Mouse (Mus musculus) right cerebral cortex, postnatal 25 days (tissue): Measurements from ENCODE around the gene Doc2b.
A peak's percentile ranks its signal among the peaks of the same experiment; 100 is the strongest.

Experiments
- DNase-seq: peaks from one replicate; pipeline ENCODE4 v3.0.0; 2022

Doc2b gene

DNA sequence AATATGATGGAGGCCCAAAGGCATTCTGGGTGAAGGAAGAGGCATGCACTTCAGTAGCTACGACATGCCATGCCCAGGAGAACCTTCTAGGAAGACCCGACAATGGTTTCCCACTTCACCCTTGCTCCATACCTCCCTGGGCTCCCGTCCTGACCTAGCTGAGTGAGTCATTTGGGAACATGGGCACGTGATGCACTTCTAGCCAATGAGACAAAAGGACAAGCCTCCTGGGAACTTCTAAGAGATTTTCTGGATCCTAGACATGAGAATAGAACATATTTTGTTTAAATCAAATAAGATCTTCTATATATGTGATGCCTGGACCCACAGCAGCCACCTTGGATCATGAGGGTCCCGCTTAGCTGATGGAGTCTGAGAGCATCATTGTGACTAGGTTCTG lies 3.3 kb downstream of the Doc2b start:
- no peak for DNase-seq

DNA sequence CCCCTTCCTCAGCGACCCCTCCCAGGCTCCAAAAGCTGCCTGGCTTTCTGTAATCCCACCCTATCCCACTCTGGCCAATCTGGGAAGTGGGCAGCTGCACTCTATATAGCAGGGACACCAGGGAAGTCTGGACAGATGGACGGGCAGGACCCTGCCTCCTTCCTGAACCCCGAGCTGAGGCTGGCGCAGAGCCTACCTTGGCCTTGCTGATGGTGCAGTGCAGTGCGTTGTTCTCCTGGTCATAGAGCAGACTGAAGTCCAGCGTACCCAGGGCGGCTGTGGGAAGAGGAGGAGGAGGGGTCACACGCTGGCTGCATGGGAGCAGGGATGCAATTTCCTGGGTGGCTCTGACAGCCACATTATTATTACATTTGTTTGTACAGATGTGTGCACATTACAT lies 10.0 kb downstream of the Doc2b start:
- no peak for DNase-seq

DNA sequence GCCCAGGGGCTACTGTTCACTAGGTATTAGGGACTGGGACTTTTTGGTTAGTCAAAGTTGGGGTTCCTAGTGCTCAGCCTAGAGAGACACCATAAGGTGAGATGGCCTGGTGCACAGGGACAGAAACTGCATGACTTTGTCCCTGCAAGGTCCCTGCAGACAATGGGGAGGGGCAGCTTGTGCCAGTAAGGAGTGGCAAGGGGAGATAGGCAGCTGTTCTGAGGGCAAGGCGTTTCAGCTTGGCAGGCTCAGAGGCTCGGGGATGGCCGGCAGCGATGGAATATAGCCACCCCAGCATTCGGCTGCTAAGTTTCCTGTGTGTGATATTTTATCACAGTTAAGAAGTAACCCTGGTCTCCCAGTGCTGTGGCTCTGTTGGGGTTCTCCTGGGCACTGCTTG lies 12.1 kb downstream of the Doc2b start:
- DNase-seq = no peak

DNA sequence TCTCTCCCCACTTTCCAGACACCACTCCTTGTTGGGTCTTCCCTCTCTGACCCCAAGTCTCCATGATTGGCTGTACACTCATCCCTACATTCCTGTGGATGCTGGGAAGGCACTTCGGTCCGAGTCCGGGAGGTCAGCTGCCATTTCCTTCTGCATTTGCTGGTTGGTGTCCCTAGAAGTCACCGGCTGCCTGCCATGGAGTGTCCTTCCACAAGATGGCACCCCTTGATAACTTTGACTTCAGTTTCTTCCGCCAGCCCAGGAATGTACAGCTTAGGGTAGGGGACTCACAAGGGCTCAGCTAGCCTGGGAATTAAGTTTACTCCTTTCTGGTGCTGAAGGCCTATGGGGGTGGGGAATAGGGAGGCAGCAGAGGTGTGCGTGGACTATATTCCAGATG lies 13.9 kb downstream of the Doc2b start:
- DNase-seq = peak; percentile 66

DNA sequence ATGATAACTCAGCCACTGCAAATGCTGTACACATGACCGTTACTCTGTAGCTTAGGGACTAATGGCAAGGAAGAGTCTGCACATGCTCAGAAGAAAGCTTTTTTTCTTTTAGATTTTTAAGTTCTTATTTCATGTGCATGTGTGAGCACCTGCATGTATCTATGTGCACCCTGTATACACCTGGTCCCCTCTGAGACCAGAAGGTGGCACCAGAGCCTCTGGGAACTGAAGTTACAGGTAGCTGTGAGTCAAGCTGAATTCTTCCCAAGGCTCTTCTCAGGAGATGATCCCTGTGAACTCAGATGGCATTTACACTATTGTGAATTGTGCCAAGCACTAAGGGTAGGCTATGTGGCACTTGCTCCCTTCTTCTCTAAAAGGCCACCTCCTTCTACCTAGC lies 19.9 kb downstream of the Doc2b start:
- DNase-seq = no peak

DNA sequence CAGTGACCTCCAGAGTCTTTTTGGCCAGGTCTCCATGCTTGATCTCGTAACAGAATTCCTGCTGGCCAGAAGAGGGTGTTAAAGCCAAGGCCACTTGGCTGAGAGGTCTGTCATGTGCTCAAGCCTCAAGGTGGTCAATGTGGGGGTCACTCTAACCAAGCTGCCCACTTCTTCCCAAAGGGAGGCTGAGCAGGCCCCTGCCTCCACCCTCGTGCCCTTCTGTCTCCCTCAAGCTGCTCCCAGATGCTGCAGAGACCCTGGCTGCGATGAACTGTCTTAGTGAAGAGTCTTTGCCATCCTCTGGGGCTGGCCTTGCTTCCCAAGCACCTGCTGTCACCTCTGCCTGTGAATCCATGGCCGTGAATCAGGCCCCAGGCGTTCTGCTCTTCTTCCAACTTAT lies 23.3 kb downstream of the Doc2b start:
- no peak for DNase-seq

DNA sequence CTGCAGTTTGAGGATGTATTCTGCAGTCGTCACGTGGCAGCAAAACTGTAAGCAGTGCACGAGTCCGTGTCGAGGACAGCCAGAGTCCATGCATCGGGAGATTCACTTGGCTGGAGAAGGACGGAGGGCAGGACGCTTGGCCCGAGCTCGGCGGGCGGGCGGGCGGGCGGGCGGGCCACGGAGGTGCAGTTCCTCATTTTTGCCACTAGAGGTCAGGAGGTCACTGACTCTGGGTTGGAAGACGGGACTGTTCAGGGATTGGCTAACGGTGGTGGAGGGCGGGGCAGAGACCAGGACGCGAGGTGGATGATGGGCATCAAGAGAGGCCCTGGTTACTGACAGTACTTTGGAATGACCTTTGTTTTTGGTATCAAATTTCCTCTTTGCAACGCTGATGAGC lies 26.6 kb downstream of the Doc2b start:
- peak; percentile 68 for DNase-seq

DNA sequence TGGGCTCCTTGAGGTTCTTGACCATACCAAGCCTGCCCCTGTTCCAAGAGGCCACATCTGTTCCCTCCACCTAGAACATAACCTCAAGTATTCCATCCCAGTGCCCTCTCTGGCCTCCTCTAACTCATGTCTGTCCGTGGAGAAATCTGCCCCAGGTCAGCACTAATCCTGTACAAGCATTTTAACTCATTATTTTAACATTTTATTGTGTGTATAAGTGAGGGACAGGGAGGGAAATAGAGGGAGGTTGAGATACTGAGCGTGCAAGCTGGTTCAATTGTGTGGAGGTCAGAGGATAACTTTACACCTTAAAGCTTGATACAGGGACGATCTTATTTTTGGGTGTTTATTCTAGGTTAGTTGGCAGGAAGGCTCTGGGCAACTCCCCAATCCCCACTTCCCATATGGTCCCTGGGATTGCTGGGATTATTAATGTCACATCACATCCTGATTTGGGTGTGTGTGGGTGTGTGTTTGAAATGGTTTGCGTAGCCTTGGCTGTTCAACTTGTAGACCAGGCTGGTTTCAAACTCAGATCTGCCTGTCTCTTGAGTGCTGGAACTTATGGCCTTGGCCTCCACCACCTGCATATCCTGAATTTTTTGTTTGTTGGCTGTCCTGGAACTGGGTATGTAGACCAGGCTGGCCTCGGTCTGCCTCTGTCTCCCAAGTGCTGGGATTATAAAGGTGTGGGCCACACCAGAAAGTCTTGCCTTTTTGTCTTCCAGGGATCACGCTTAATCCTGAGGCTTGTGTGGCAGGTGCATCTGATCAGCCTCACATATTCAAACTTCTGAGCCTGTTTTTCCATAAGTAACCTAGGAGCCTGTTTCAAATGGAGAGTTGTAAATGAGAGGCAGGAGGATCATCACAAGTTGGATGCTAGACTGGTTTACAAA lies 27.5 kb downstream of the Doc2b start:
- DNase-seq = no peak

DNA sequence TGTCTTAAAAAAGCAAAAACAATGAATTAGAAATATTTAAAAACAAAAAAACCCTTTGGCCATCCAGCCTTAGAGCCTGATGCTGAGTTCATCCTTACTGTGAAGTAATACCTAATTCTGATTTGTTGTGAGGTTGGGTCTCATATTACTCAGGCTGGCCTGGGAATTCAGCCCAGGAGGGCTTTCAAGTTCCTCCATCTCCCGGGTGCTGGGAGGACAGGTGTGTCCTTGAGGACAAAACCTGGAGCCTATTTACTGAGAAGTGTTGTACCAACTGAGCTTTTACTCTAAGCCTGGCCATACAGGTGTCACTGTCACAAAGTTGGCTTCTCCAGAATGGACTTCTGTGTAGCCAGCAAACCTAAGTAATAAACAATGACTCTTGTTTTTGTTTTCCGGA lies 28.8 kb downstream of the Doc2b start:
- DNase-seq = no peak

DNA sequence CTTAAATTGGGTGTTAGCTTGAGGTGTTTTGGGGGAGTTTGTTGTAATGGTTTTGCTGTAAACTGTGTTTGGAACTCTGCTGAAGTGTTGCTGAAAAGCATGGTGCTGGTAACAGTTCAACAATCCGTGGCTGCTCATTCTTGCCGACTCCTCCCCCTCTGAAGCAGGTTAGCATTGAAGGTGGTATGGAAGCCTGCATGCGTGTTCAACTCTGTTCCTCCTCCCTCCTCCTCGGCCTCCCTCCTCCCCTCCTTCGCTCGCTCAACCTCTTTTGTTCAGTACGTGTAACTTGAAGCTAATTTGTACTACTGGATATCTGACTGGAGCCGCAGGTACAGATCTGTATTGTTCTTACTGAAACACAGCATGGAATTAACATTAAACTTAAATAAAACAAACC lies 30.7 kb downstream of the Doc2b start:
- no peak for DNase-seq

DNA sequence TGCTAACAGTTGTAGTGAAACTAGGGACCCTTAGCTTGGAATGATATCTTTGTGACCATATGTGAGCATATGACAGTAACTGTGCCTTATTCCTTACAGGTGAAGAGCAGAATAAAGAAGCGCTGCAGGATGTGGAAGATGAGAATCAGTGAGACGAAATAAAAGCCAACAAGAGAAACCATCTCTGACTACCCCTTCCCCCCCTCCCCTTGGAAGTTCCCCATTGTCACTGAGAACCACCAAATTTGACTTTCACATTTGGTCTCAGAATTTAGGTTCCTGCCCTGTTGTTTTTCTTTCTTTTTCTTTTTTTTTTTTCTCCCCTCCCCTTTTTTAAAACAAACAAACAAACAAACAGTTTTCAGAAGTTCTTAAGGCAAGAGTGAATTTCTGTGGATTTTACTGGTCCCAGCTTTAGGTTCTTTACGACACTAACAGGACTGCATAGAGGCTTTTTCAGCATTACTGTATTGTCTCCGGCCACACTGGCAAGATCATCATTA lies 31.3 kb downstream of the Doc2b start:
- no peak for DNase-seq

DNA sequence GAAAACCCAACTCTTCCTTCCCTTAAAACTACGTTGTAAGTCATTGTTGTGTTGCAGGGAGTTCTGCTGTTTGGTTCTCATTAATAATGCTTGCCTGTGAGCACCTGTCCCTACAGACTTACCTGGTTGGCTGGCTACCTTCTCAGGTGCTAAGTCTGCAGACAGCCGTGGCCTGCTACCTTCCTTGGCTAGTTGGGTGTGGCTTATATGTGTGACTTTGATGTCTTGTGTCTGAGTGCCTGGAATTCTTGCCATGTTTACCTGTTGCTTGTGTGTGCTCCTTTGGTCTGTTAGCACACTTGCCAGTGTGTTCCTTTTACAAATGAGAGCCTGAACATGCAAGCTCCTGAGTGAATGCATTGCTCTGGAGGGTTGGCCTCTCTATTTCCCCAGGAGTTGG lies 33.1 kb downstream of the Doc2b start:
- no peak for DNase-seq

DNA sequence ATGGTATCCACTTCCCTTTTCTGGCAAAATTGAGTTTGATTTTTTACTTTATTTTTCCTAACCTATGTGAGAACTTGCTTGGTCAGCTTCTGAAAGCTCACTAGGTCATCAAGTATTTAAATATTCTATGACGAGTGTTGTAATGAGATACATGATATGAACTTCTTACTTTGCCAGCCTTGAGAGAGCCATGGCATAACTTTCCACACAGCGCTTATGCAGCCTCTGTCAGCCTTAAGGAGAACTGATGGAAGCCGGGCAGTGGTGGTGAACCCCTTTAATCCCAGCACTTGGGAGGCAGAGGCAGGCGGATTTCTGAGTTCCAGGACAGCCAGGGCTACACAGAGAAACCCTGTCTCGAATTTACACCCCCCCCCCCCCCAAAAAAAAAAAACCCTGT lies 35.1 kb downstream of the Doc2b start:
- no peak for DNase-seq

DNA sequence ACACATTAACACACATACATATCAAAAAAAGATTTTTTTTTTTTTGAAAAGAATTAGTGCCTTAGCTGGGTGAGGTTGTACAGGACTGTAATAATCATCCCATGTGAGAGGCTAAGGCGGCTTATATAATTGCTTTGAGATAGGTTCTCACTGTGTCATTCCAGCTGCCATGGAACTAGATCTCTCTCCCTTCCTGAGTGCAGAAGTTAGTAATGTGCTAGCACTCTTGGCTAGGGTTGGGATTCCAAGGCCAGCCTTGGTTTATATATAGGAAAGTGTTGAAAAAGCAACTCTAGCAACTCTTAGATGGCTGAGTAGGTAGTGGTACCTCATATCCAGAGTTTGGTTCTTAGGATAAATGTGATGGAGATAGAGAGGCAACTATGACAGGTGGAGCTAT lies 37.3 kb downstream of the Doc2b start:
- no peak for DNase-seq

DNA sequence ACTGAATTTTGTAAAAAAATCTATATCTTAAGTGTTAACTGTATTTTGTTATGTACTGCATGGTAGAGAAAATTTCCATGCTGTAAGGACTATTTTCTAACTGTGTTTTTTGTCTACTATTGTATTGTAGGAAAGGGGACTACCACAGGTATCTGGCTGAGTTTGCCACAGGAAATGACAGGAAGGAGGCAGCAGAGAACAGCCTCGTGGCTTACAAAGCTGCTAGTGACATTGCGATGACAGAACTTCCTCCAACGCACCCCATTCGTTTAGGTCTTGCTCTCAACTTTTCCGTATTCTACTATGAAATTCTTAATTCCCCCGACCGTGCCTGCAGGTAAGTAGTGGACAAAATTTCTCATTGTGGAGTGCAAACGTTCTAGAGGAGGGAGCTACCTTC lies 39.2 kb downstream of the Doc2b start:
- no peak for DNase-seq

DNA sequence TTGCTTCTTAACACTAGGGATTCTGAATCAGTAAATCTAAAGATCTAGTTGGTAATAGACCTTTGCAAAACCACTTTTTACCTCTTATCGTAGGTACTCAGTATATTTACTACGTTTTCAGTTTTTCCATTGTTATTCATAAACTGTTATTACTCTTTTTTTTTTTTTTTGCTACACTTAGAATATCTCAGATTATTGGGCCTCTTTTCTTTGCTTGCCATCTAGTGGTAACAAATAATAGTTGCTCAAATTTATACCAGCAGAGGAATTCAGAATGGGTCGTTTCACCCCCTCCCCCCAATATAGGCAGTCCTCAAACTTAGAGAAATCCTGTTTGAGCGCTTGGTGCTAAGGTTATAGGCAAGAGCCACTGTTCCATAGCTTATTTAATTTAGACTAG lies 44.8 kb downstream of the Doc2b start:
- no peak for DNase-seq

DNA sequence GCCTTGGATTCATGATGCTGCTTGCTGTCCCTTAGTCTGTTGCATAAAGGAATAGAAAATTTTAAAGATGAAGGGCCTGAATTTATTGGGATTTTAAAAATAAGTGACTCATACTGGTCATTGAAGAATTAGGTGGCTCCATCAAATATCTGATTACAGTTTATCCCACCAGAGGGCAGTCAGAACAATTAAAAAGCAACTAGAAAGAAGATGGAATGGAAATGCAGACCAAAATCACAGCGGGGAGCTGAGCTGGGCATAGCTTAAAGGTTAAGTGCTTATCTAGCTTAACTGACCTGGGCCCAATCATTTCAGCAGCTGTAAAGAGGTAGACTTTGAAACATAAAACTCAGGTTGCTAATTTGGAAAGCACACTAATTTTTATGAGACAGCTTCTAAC lies 45.3 kb downstream of the Doc2b start:
- DNase-seq = no peak

DNA sequence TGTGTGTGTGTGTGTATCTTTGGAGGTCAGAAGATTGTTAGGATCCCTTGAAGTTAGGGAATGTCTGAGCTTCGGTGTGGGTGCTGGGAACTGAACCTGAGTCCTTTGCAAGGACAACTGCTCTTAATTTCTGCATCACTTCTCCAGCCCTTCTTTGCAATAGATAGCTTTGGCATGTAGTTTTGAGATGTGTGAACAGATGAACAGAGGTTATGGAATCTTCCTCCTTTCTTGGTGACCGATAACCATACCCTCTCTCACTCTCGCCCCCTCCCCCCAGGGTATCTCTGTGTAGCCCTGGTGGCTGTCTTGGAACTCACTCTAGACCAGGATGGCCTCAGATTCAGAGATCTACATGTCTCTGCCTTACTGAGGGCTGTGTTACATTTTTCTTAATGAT lies 51.1 kb downstream of the Doc2b start:
- no peak for DNase-seq

DNA sequence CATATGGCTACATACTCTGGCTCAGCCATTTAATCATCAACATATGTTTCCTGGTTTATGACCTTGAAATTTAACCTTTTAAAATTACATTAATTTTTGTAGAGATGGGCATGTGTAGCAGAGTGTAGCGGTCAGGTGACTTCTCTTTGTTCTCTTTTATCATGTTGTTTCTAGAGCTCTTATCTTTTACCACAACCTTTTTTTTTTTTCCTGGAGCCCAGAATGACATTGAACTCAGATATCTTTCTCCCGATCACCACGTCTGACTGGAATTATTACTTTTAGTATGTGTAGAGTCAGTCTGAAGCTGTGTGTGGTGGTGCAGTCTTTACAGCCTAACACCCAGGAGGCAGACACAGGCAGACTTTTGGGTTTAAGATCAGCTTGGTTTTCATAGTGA lies 54.2 kb downstream of the Doc2b start:
- no peak for DNase-seq

DNA sequence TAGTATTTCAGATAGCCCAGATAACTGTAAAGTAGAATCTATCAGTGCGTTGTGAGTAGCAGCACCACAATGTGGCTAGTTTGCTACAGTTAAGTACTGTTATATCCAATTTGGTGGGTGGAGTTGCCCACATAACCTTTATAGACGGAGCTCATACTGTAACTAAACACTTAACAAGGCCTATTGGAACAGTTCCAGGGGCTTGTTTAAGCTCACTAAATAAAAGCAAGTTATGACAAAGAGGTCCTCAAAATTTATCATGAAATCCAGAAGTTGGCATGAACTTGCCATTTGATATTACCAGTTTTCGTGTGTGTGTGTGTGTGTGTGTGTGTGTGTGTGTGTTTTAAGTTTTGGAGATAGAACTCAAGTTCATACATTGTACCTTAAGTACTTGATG lies 55.6 kb downstream of the Doc2b start:
- no peak for DNase-seq

DNA sequence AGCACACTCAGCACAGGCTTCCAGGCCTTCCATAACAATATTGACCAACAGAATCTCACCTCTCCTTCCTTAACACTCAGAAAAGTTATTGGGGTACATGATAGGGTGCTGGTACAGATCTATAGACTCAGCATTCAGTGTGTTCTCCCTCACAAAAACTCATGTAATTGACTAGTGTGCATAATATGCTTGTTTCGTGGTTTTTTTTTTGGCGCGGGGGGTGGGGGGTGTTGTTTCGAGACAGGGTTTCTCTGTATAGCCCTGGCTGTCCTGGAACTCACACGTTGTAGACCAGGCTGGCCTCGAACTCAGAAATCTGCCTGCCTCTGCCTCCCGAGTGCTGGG lies 57.4 kb downstream of the Doc2b start:
- DNase-seq = no peak

DNA sequence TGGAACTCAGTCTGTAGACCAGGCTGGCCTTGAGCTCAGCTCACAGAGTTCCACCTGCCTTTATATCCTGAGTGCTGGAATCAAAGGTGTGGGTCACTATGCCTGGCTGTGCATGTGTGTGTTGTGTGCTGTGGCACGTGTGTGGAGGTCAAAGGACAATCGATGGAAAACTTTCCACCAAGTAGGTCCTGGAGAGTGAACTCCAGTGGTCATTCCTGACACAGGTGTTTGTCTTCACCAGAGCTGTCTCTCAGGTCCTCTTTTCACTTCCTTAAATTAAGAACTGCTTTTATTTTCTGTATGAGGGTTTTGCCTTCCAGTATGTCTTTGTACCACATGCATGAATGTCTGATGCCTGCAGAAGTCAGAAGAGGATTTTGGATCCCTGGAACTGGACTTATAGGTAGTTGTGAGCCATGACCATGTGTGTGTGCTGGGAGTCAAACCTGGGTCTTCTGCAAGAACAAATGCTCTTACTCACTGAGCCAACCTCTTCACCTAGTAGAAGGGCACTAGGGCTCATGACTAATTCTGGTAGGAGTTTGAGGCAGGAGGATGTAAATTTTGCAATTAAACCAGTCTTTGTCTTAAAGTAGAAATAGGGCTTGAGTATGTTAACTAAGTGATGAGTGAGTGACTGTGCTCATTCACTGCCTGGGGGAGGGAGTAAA lies 57.9 kb downstream of the Doc2b start:
- no peak for DNase-seq

DNA sequence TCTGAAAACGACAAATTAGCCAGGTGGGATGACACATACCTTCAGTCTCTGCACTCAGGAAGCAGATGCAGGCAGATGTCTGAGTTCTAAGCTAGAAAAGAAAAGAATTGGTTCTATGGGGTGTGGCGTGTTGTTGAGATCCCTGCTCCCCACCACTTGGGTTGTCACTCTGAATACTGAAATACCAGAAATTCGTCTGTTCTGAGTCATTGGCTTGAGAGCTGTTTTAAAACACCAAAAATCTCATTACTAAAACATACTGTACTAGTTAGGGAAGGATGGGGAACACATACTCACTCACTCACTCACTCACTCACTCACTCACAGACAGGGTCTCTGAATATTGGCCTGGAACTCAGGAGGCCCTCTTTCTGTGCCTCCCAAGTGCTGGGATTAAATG lies 58.9 kb downstream of the Doc2b start:
- no peak for DNase-seq

DNA sequence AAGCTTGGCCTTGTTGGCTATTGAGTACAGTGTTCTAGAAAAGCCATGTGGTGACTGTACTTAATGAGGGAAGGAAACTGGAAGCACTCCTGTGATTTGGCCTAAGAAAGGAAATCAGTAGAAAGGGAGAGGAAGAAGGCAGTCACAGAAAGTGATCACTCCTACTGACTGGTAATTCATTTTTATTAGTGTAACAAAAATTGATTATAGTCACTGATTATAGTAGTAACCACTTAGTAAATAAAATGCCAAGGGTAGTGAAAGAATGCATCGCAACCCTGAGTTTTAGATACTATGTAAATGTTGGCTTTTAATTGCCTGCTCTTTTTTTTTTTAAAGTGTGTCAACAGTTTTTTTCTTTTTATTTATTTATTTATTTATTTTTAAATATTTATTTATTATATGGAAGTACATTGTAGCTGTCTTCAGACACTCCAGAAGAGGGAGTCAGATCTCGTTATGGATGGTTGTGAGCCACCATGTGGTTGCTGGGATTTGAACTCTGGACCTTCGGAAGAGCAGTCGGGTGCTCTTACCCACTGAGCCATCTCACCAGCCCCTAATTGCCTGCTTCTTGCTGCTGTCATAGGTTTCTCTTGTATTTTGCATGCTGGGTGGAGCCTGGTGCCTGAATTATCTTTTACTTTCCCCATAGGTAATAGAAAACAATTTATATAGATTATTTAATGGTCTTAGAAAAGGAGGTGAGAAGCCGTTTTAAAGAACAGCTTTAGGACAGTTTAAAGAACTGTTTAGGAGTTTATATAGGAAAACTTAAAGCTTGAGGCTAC lies 60.2 kb downstream of the Doc2b start:
- no peak for DNase-seq
